8 mouse cellular contexts compared by ENCODE assay signal in the genomic region with DNA sequence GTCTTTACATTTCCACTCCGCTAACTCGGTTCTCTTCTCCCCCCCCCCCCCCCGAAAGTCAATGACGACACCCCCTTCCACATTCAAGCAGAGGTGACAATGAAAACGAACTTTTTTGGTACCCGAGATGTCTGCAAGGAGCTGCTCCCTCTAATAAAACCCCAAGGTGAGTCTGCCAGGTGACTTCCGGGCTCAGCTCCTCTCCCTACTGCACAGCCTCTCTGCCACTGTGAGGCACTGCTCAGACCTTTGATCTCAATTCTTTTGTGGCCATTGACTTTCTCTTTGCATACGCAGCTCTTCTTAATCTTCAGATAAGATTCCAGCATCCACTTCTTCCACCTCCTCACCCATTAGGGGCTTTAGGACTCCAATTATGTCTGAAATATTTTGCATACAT. TPM values are rescaled to one million over a fixed set of nuclear protein-coding genes. Genes with fewer than 3 reads are reported as not detected.
DNase-seq lines count a peak whose midpoint lies in the region; ATAC-seq and TF ChIP-seq lines count a peak whose summit lies in the region.
"Had no signal": no experiment of that assay in that cellular context is flagged by ENCODE, and none has a peak within 500 bp of the region (broad histone marks: within the 10 kb centered on the region; RNA-seq: fewer than 3 reads in every experiment).

No protein-coding gene starts in this region.

- DNase-seq in retina, embryonic 14.5 days (ENCODE audit: low spot score): peak; percentile 1
- DNase-seq in retina, postnatal 1 day: no peak
- no peak for DNase-seq in forebrain, postnatal 0 days
- no peak for DNase-seq in adrenal gland, postnatal 10 days
- no peak for DNase-seq in frontal cortex, adult 2 months (ENCODE audit: extremely low spot score in 1 of 2, low spot score in 1 of 2)
- DNase-seq in adrenal gland, postnatal 14 days: no peak
- DNase-seq: adrenal gland, adult 2 months had no signal

- H3K27me3 ChIP-seq in forebrain, postnatal 0 days (ENCODE audit: insufficient read depth, low read length): no peaks in the 10 kb centered on the region; the same call in 1 of the 2 replicates
- peaks cover 12% of the 10 kb centered on the region for H3K27me3 ChIP-seq in liver, embryonic 15.5 days

- H3K4me1 ChIP-seq in forebrain, postnatal 0 days (ENCODE audit: insufficient read depth): peaks cover 14% of the 10 kb centered on the region
- peaks cover 31% of the 10 kb centered on the region for H3K4me1 ChIP-seq in liver, embryonic 15.5 days (replicated peaks)

- peak overlapping the region; percentile 64 for H3K4me2 ChIP-seq in forebrain, postnatal 0 days (ENCODE audit: low read depth)
- peak overlapping the region; percentile 92 for H3K4me2 ChIP-seq in liver, embryonic 15.5 days

- no peak overlapping the region for H3K27ac ChIP-seq in forebrain, postnatal 0 days (ENCODE audit: low read depth, low read length)
- H3K27ac ChIP-seq in liver, embryonic 15.5 days (replicated peaks): no peak overlapping the region

- peaks cover 17% of the 10 kb centered on the region for H3K36me3 ChIP-seq in forebrain, postnatal 0 days (ENCODE audit: insufficient read depth)
- H3K36me3 ChIP-seq in liver, embryonic 15.5 days (replicated peaks): no peaks in the 10 kb centered on the region

- no peak for TF ChIP-seq CTCF in forebrain, postnatal 0 days (IDR thresholded peaks at IDR 0.05; ENCODE audit: low read depth)

- no peak for ATAC-seq in forebrain, postnatal 0 days
- no peak for ATAC-seq in liver, embryonic 15.5 days (ENCODE audit: insufficient read depth)

- no peaks in the 10 kb centered on the region for H3K9me3 ChIP-seq in forebrain, postnatal 0 days (ENCODE audit: low read length)
- H3K9me3 ChIP-seq in liver, embryonic 15.5 days (replicated peaks): no peaks in the 10 kb centered on the region

- 68% methylated on average over 8 of the region's 8 CpGs for WGBS in forebrain, postnatal 0 days
- 65% methylated on average over 8 of the region's 8 CpGs for WGBS in liver, embryonic 15.5 days (ENCODE audit: insufficient replicate concordance)

- H3K4me3 ChIP-seq in forebrain, postnatal 0 days (ENCODE audit: low read depth, low read length): peak overlapping the region; percentile 51
- no peak overlapping the region for H3K4me3 ChIP-seq in liver, embryonic 15.5 days (replicated peaks)

- H3K9ac ChIP-seq in forebrain, postnatal 0 days: no peak overlapping the region
- H3K9ac ChIP-seq in liver, embryonic 15.5 days: no peak overlapping the region

RNA-seq across cellular contexts. Expression of gene Cbr1, which starts 3.1 kb away (rescaled TPM):
- total RNA-seq in forebrain, postnatal 0 days (2014; rRNA removed): 58.2 and 68.8 TPM in 2 replicates
- polyA plus RNA-seq in forebrain, postnatal 0 days (2015; fragmentation: Nextera tagmentation; extraction: Ambion mirVana): 109 and 111 TPM in 2 replicates
- polyA plus RNA-seq in liver, embryonic 15.5 days (2015; fragmentation: Nextera tagmentation; extraction: Ambion mirVana): 21.0 and 21.1 TPM in 2 replicates
- total RNA-seq in adrenal gland, postnatal 10 days (2021): 100 to 1,000 TPM; 126 to 131 TPM
- 128 and 137 TPM in 2 replicates for polyA plus RNA-seq in frontal cortex, adult 2 months (2012; rRNA removed)
- total RNA-seq in adrenal gland, postnatal 14 days (2021): 128 and 147 TPM in 2 replicates

RNA-seq across cellular contexts. Expression of gene Setd4, which starts 4.9 kb away (rescaled TPM):
- total RNA-seq in forebrain, postnatal 0 days (2014; rRNA removed): 15.9 and 16.8 TPM in 2 replicates
- 11.9 and 14.7 TPM in 2 replicates for polyA plus RNA-seq in forebrain, postnatal 0 days (2015; fragmentation: Nextera tagmentation; extraction: Ambion mirVana)
- polyA plus RNA-seq in liver, embryonic 15.5 days (2015; fragmentation: Nextera tagmentation; extraction: Ambion mirVana): 4.1 and 4.3 TPM in 2 replicates
- total RNA-seq in adrenal gland, postnatal 10 days (2021): 1 to 10 TPM; 8.6 to 8.8 TPM
- polyA plus RNA-seq in frontal cortex, adult 2 months (2012; rRNA removed): 20.4 and 22.2 TPM in 2 replicates
- total RNA-seq in adrenal gland, postnatal 14 days (2021): 5.4 and 11.7 TPM in 2 replicates

RNA-seq across cellular contexts. Expression of gene Gm5678, which starts 19.2 kb away (rescaled TPM):
- total RNA-seq in forebrain, postnatal 0 days (2014; rRNA removed): not detected in 2 replicates
- polyA plus RNA-seq in forebrain, postnatal 0 days (2015; fragmentation: Nextera tagmentation; extraction: Ambion mirVana): not detected in 2 replicates
- not detected in 2 replicates for polyA plus RNA-seq in liver, embryonic 15.5 days (2015; fragmentation: Nextera tagmentation; extraction: Ambion mirVana)
- 1 to 10 TPM; 7.5 TPM for total RNA-seq in adrenal gland, postnatal 10 days (2021)
- 0.28 and 0.71 TPM in 2 replicates for polyA plus RNA-seq in frontal cortex, adult 2 months (2012; rRNA removed)
- 7.4 and 8.0 TPM in 2 replicates for total RNA-seq in adrenal gland, postnatal 14 days (2021)
- polyA plus RNA-seq: adrenal gland, adult 2 months had no signal
